Mouse (Mus musculus) kidney, embryonic 16.5 days (tissue): ENCODE data around the gene Pycard. TPM values are rescaled to one million over a fixed set of nuclear protein-coding genes. Genes with fewer than 3 reads are reported as not detected.

Source experiments
- ATAC-seq: fragments of 200-750 bp; cut with Nextera tagmentation; 2 replicates; pipeline ENCODE4 v1.8.0; 2017; ENCODE audit warnings: moderate TSS enrichment; ENCODE audit not compliant: low FRiP score, low TSS enrichment
- H3K27ac ChIP-seq: fragments of 300-500 bp; sonication (generic); 2 replicates; pipeline ENCODE4 v1.5.1; 2014; ENCODE audit warnings: low read length
- H3K27me3 ChIP-seq: fragments of 300-500 bp; sonication (generic); 2 replicates; pipeline ENCODE4 v1.6.1; 2014; ENCODE audit warnings: low read length, control low read depth, mixed read lengths; ENCODE audit not compliant: insufficient read depth
- H3K36me3 ChIP-seq: fragments of 300-500 bp; sonication (generic); 2 replicates; pipeline ENCODE4 v1.6.1; 2014; ENCODE audit warnings: low read length, control low read depth, mixed read lengths; ENCODE audit not compliant: insufficient read depth
- H3K4me1 ChIP-seq: fragments of 300-500 bp; sonication (generic); 2 replicates; pipeline ENCODE4 v1.6.1; 2014; ENCODE audit warnings: low read length, control low read depth, mixed read lengths; ENCODE audit not compliant: insufficient read depth
- H3K4me2 ChIP-seq: fragments of 300-500 bp; sonication (generic); replicated peaks from 2 replicates; pipeline ENCODE4 v1.6.1; 2014; ENCODE audit warnings: low read depth, low read length
- H3K4me3 ChIP-seq: fragments of 300-500 bp; sonication (generic); 2 replicates; pipeline ENCODE4 v1.5.1; 2014; ENCODE audit warnings: mild to moderate bottlenecking, low read length
- H3K9ac ChIP-seq: fragments of 300-500 bp; sonication (generic); replicated peaks from 2 replicates; pipeline ENCODE4 v1.6.1; 2014; ENCODE audit warnings: low read length
- H3K9me3 ChIP-seq: fragments of 300-500 bp; sonication (generic); 2 replicates; pipeline ENCODE4 v1.6.1; 2016; ENCODE audit warnings: low read length, control low read depth
- WGBS: fragments of 180-500 bp; shearing (Covaris S2); extraction: QIAGEN DNeasy Blood & Tissue Kit; methylation state at CpG from one replicate; pipeline ENCODE4 v1.1.7; 2014; 5-methylcytosine and 5-hydroxymethylcytosine counted together
- polyA plus RNA-seq: library from polyadenylated mRNA; unstranded; fragments of >200 nt; fragmentation: Nextera tagmentation; extraction: Ambion mirVana; gene quantifications from 2 replicates; pipeline ENCODE4 v1.2.1, GENCODE M21; 2015

Gene Pycard
- polyA plus RNA-seq, 1 experiment from 2014 or later = 60.1 TPM

DNA sequence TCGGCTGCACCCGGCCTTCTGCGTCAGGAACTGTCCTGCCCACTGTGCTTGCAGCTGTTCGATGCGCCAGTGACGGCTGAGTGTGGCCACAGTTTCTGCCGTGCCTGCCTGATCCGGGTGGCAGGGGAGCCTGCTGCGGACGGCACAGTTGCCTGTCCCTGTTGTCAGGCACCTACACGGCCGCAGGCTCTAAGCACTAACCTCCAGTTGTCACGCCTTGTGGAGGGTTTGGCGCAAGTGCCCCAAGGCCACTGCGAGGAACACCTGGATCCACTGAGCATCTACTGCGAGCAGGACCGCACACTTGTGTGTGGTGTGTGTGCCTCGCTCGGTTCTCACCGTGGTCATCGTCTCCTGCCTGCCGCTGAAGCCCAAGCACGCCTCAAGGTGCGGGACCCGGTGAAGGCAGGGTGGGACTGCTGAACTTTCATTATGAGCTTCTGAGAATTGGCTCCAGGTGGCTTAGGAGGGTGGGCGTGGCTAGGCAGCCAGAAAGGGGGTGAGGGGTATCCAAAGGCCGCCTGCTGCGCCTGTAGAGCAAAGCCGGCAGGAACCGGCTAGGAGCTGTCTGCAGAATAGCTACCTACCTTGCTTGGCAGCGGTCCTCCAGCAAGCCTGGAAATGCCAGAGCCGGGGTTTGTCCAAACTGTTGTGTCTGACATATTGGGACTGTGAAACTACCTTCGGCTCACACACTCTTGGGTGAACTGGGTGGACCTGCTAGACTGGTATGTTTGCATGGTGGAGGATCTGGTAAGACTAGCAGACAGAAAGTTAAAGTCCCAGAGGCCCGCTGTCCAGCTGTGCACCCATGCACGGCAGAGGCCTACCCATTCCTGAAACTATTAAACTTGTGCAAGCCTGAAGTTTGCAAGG, 11.1 kb upstream of the Pycard start:
- peak overlapping the region; percentile 50 for H3K4me2 ChIP-seq
- peaks cover 29% of the 10 kb centered on the region for H3K4me1 ChIP-seq
- H3K9ac ChIP-seq = peak overlapping the region; percentile 56
- ATAC-seq = peak; percentile 92
- 0 out of 2 replicates have a peak, but pooled peaks cover 2% of the 10 kb centered on the region for H3K9me3 ChIP-seq
- H3K27ac ChIP-seq = peak overlapping the region; percentile 96
- WGBS = 19% methylated on average over 35 of the region's 35 CpGs
- H3K36me3 ChIP-seq = no peaks in the 10 kb centered on the region
- peak overlapping the region; percentile 27 for H3K4me3 ChIP-seq
- H3K27me3 ChIP-seq = no peaks in the 10 kb centered on the region

DNA sequence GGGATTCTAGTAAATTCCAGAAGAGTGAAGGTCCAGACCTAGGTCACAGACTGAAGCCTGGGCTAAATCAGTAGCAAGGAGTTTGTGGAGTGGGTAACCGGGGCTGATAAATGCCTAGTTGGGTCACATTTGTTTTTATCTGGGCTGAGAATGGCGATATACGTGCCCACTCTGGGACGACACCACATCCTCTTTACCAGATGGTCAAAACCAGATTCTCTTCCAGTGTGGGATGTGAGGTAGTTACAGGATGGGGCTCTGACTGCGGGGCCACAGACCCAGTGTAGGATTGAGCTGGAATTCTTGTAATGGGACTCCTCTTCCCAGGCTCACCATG, 10.5 kb upstream of the Pycard start:
- 0 out of 2 replicates have a peak, but pooled peaks cover 2% of the 10 kb centered on the region for H3K9me3 ChIP-seq
- peaks cover 29% of the 10 kb centered on the region for H3K4me1 ChIP-seq
- ATAC-seq = no peak
- WGBS = 60% methylated on average over 5 of the region's 5 CpGs
- H3K4me2 ChIP-seq = peak overlapping the region; percentile 50
- peak overlapping the region; percentile 56 for H3K9ac ChIP-seq
- H3K27me3 ChIP-seq = no peaks in the 10 kb centered on the region
- H3K36me3 ChIP-seq = no peaks in the 10 kb centered on the region
- peak overlapping the region; percentile 96 for H3K27ac ChIP-seq
- peak overlapping the region; percentile 27 for H3K4me3 ChIP-seq

DNA sequence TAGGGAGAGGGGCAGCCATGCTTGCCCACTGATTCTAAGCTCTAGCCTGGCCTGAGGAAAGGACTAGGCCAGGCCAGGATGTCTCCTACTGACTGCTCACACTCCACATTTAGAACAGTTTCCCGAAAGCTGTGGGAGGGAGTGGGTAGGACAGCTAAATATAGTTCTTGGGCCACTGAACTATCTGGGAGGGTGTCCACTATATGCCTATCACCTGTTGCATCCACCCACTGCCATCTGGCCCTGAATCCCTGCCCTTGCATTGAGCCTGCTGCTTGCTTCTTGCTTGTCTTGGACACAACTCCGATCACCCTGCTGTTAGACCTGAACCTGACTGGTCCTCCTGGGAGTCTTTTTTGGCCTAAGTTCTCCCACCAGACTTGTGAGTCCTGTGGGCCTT, 10.0 kb upstream of the Pycard start, which contains the start of gene Trim72:
Gene Trim72 (plus strand): TSS at position 262 of the 400 bp plus-strand sequence.
- peak within 1 kb of the TSS; percentile 56 for H3K9ac ChIP-seq
- peak within 1 kb of the TSS; percentile 27 for H3K4me3 ChIP-seq
- H3K4me2 ChIP-seq = peak within 1 kb of the TSS; percentile 50
- H3K9me3 ChIP-seq = 0 out of 2 replicates have a peak, but pooled peaks cover 2% of the 10 kb centered on the region
- no peak for ATAC-seq
- no peaks in the 10 kb centered on the region for H3K36me3 ChIP-seq
- 65% methylated on average over 2 of the region's 2 CpGs for WGBS
- peaks cover 29% of the 10 kb centered on the region for H3K4me1 ChIP-seq
- peak within 1 kb of the TSS; percentile 96 for H3K27ac ChIP-seq
- H3K27me3 ChIP-seq = no peaks in the 10 kb centered on the region

DNA sequence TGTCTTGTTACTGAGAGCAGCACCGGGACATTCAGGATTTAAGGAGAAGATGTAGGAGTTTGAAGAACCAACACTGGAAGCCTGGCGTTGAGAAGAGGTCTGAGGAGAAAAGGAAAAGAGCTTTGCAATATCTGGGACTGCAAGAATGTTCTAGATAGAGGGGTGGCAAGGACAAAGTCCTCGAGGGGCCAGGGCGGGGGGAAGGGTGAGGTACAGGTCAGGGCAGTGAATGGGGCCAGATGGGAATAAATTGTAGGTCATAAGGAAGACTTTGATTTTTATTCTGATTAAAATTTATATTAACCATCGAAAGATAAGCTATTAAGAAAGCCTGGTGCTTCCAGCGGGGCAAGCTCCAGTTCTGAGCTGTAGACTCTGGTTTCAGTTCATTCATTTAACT, 9.4 kb upstream of the Pycard start:
- Histone ChIP-seq H3K27me3 (no peaks in the 10 kb centered on the region), H3K4me2 (no peak overlapping the region), H3K9ac (no peak overlapping the region), H3K4me1 (peaks cover 29% of the 10 kb centered on the region), H3K27ac (peak overlapping the region; percentile 96; the same call in 1 of the 2 replicates), H3K9me3 (0 out of 2 replicates have a peak, but pooled peaks cover 2% of the 10 kb centered on the region), H3K4me3 (no peak overlapping the region), H3K36me3 (no peaks in the 10 kb centered on the region)
- ATAC-seq = no peak
- WGBS = 78% methylated on average over 6 of the region's 6 CpGs

DNA sequence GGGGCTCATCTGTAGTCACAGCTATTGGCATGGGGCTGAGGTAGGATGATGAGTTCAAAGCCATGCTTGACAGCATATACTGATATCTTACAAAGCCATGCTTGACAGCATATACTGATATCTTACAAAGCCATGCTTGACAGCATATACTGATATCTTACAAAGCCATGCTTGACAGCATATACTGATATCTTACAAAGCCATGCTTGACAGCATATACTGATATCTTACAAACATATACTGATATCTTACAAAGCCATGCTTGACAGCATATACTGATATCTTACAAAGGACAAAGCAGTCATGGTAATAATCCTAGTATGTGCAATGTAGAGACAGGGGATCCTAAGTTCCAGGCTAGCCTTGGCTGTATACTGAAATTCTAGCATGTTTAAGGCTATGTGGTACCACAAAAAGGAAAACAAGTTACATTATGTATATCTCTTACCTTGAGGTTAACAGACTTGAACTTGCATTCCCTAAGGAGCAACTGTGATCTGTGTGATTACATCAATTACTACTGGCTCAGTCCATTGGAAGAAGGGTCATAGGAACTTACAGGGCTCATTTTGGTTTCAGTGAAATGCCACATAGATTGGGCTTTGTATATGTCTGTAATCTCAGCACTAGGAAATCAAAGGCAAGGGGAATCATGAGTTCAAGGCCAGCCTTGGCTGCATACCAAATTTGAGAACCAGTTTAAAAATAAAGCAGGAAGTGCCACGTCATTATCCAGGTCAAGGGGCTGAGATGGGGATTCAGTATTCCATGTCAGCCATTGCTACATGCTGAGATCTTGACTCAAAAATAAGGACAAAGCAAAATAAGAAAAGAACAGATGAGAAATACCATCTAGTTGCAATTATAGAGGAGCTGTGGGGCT, 6.6 kb upstream of the Pycard start:
- Histone ChIP-seq H3K9me3 (0 out of 2 replicates have a peak, but pooled peaks cover 2% of the 10 kb centered on the region), H3K4me3 (no peak overlapping the region), H3K4me1 (peaks cover 18% of the 10 kb centered on the region), H3K4me2 (no peak overlapping the region), H3K9ac (no peak overlapping the region), H3K27ac (no peak overlapping the region), H3K27me3 (no peaks in the 10 kb centered on the region), H3K36me3 (no peaks in the 10 kb centered on the region)
- WGBS = 45% methylated on average over 1 of the region's 1 CpGs
- no peak for ATAC-seq

GRCm38 (mm10) chr7:127999436-127999835, 5.8 kb upstream of the Pycard start:
- no peak overlapping the region for H3K9ac ChIP-seq
- 0 out of 2 replicates have a peak, but pooled peaks cover 2% of the 10 kb centered on the region for H3K9me3 ChIP-seq
- no peak overlapping the region for H3K4me2 ChIP-seq
- 59% methylated on average over 1 of the region's 1 CpGs for WGBS
- H3K4me1 ChIP-seq = peaks cover 14% of the 10 kb centered on the region
- no peak overlapping the region for H3K4me3 ChIP-seq
- no peak for ATAC-seq
- no peak overlapping the region for H3K27ac ChIP-seq
- no peaks in the 10 kb centered on the region for H3K36me3 ChIP-seq
- H3K27me3 ChIP-seq = no peaks in the 10 kb centered on the region

GRCm38 (mm10) chr7:127992488-127993340, 953 bp downstream of the Pycard start:
- ATAC-seq = peak; percentile 47
- peak overlapping the region; percentile 60 for H3K9ac ChIP-seq
- H3K4me3 ChIP-seq = peak overlapping the region; percentile 47
- no peaks in the 10 kb centered on the region for H3K27me3 ChIP-seq
- peaks cover 17% of the 10 kb centered on the region for H3K36me3 ChIP-seq
- H3K27ac ChIP-seq = peak overlapping the region; percentile 86
- WGBS = 29% methylated on average over 5 of the region's 5 CpGs
- H3K4me1 ChIP-seq = peaks cover 21% of the 10 kb centered on the region; the same call in 1 of the 2 replicates
- H3K9me3 ChIP-seq = no peaks in the 10 kb centered on the region
- peak overlapping the region; percentile 65 for H3K4me2 ChIP-seq

GRCm38 (mm10) chr7:127991643-127992487, 1.8 kb downstream of the Pycard start:
- WGBS = 49% methylated on average over 6 of the region's 6 CpGs
- Histone ChIP-seq H3K27me3 (no peaks in the 10 kb centered on the region), H3K4me1 (peaks cover 21% of the 10 kb centered on the region; the same call in 1 of the 2 replicates), H3K4me2 (peak overlapping the region; percentile 65), H3K27ac (peak overlapping the region; percentile 86), H3K9ac (peak overlapping the region; percentile 60; the same call in 1 of the 2 replicates), H3K36me3 (peaks cover 25% of the 10 kb centered on the region), H3K9me3 (no peaks in the 10 kb centered on the region), H3K4me3 (no peak overlapping the region)
- ATAC-seq = peak; percentile 54; the same call in 1 of the 2 replicates
